Comparison of ENCODE assay signal across 18 mouse cellular contexts in genomic region chr12:112300125-112300524, GRCm38 (mm10).
DNase-seq lines count a peak whose midpoint lies in the region; ATAC-seq and TF ChIP-seq lines count a peak whose summit lies in the region.
"Had no signal": no experiment of that assay in that cellular context is flagged by ENCODE, and none has a peak within 500 bp of the region (broad histone marks: within the 10 kb centered on the region; RNA-seq: fewer than 3 reads in every experiment).

No protein-coding gene starts in this region.

- 0 out of 2 replicates have a peak, but pooled peaks have one; percentile 7 for ATAC-seq in hindbrain, embryonic 14.5 days (ENCODE audit: low FRiP score)
- ATAC-seq in hindbrain, postnatal 0 days: no peak
- ATAC-seq in midbrain, embryonic 14.5 days (ENCODE audit: low FRiP score, low TSS enrichment): no peak
- no peak for ATAC-seq in midbrain, embryonic 15.5 days (replicated peaks)
- ATAC-seq: forebrain, embryonic 16.5 days; intestine, embryonic 15.5 days had no signal

- no peak overlapping the region for H3K9ac ChIP-seq in hindbrain, embryonic 14.5 days
- no peak overlapping the region for H3K9ac ChIP-seq in hindbrain, postnatal 0 days (replicated peaks; ENCODE audit: low read length)
- H3K9ac ChIP-seq in midbrain, embryonic 14.5 days (replicated peaks; ENCODE audit: low read length): no peak overlapping the region
- H3K9ac ChIP-seq in midbrain, embryonic 15.5 days: no peak overlapping the region
- H3K9ac ChIP-seq: heart, embryonic 12.5 days; intestine, embryonic 15.5 days; limb, embryonic 15.5 days; midbrain, embryonic 12.5 days had no signal

- no peak overlapping the region for H3K27ac ChIP-seq in hindbrain, embryonic 14.5 days
- no peak overlapping the region for H3K27ac ChIP-seq in hindbrain, postnatal 0 days
- H3K27ac ChIP-seq in midbrain, embryonic 14.5 days (replicated peaks; ENCODE audit: low read depth, low read length): 0 out of 2 replicates have a peak overlapping the region, but pooled peaks have one; percentile 32
- no peak overlapping the region for H3K27ac ChIP-seq in midbrain, embryonic 15.5 days
- H3K27ac ChIP-seq: gastrocnemius, adult 2 months; intestine, embryonic 15.5 days; limb, embryonic 15.5 days had no signal

- no peak overlapping the region for H3K4me3 ChIP-seq in hindbrain, embryonic 14.5 days (replicated peaks; ENCODE audit: low read length)
- no peak overlapping the region for H3K4me3 ChIP-seq in hindbrain, postnatal 0 days (ENCODE audit: low read length)
- no peak overlapping the region for H3K4me3 ChIP-seq in midbrain, embryonic 14.5 days (replicated peaks; ENCODE audit: low read depth, low read length)
- no peak overlapping the region for H3K4me3 ChIP-seq in midbrain, embryonic 15.5 days
- H3K4me3 ChIP-seq: gastrocnemius, adult 2 months; heart, embryonic 12.5 days; intestine, embryonic 15.5 days; limb, embryonic 15.5 days; midbrain, embryonic 12.5 days had no signal

- H3K36me3 ChIP-seq in hindbrain, embryonic 14.5 days (replicated peaks; ENCODE audit: control insufficient read depth, insufficient read depth): no peaks in the 10 kb centered on the region
- H3K36me3 ChIP-seq in hindbrain, postnatal 0 days (ENCODE audit: insufficient read depth, low read length): no peaks in the 10 kb centered on the region
- H3K36me3 ChIP-seq in midbrain, embryonic 14.5 days (ENCODE audit: control insufficient read depth, insufficient read depth, low read length): no peaks in the 10 kb centered on the region
- H3K36me3 ChIP-seq in midbrain, embryonic 15.5 days (replicated peaks): no peaks in the 10 kb centered on the region
- H3K36me3 ChIP-seq: heart, embryonic 12.5 days; intestine, embryonic 15.5 days; limb, embryonic 15.5 days; midbrain, embryonic 12.5 days had no signal

- no peak for TF ChIP-seq CTCF in hindbrain, postnatal 0 days (IDR thresholded peaks at IDR 0.05; ENCODE audit: low read depth)

- DNase-seq in hindbrain, embryonic 14.5 days (ENCODE audit: low spot score): no peak
- no peak for DNase-seq in hindbrain, postnatal 0 days (ENCODE audit: low spot score)
- no peak for DNase-seq in midbrain, embryonic 14.5 days
- DNase-seq in kidney, postnatal 10 days: peak; percentile 61
- no peak for DNase-seq in spleen, postnatal 36 days (ENCODE audit: low spot score in 2 of 2)
- no peak for DNase-seq in layer of hippocampus, adult 8-10 months (ENCODE audit: low spot score in 2 of 2)
- DNase-seq: adrenal gland, postnatal 25 days; embryo, embryonic 11 days; gastrocnemius, adult 2 months; lung, adult 18-20 months; lung, postnatal 4 days; right cerebral cortex, adult 18-20 months had no signal

- no peaks in the 10 kb centered on the region for H3K9me3 ChIP-seq in hindbrain, embryonic 14.5 days (ENCODE audit: control insufficient read depth, low read length)
- H3K9me3 ChIP-seq in hindbrain, postnatal 0 days (ENCODE audit: low read length): no peaks in the 10 kb centered on the region
- no peaks in the 10 kb centered on the region for H3K9me3 ChIP-seq in midbrain, embryonic 14.5 days (ENCODE audit: control insufficient read depth, low read length)
- no peaks in the 10 kb centered on the region for H3K9me3 ChIP-seq in midbrain, embryonic 15.5 days
- H3K9me3 ChIP-seq: heart, embryonic 12.5 days; intestine, embryonic 15.5 days; limb, embryonic 15.5 days; midbrain, embryonic 12.5 days had no signal

- H3K27me3 ChIP-seq in hindbrain, embryonic 14.5 days (ENCODE audit: control insufficient read depth, insufficient read depth, low read length): peaks cover 9% of the 10 kb centered on the region; the same call in 1 of the 2 replicates
- no peaks in the 10 kb centered on the region; the same call in 1 of the 2 replicates for H3K27me3 ChIP-seq in hindbrain, postnatal 0 days (ENCODE audit: insufficient read depth, low read length)
- no peaks in the 10 kb centered on the region for H3K27me3 ChIP-seq in midbrain, embryonic 14.5 days (ENCODE audit: control insufficient read depth, insufficient read depth, low read length)
- H3K27me3 ChIP-seq in midbrain, embryonic 15.5 days (replicated peaks): no peaks in the 10 kb centered on the region

- H3K4me1 ChIP-seq in hindbrain, embryonic 14.5 days (replicated peaks; ENCODE audit: control insufficient read depth, insufficient read depth, low read length): peaks cover 18% of the 10 kb centered on the region
- H3K4me1 ChIP-seq in hindbrain, postnatal 0 days (ENCODE audit: insufficient read depth, low read length): peaks cover 14% of the 10 kb centered on the region
- H3K4me1 ChIP-seq in midbrain, embryonic 14.5 days (ENCODE audit: control insufficient read depth, insufficient read depth, low read length): peaks cover 37% of the 10 kb centered on the region
- H3K4me1 ChIP-seq in midbrain, embryonic 15.5 days: peaks cover 30% of the 10 kb centered on the region
- H3K4me1 ChIP-seq: intestine, embryonic 15.5 days had no signal

- no peak overlapping the region for H3K4me2 ChIP-seq in hindbrain, embryonic 14.5 days (replicated peaks)
- H3K4me2 ChIP-seq in hindbrain, postnatal 0 days (ENCODE audit: low read depth, low read length): no peak overlapping the region
- H3K4me2 ChIP-seq in midbrain, embryonic 14.5 days (ENCODE audit: low read length): no peak overlapping the region
- no peak overlapping the region for H3K4me2 ChIP-seq in midbrain, embryonic 15.5 days
- H3K4me2 ChIP-seq: heart, embryonic 12.5 days; intestine, embryonic 15.5 days; limb, embryonic 15.5 days; midbrain, embryonic 12.5 days had no signal

- WGBS in hindbrain, embryonic 14.5 days: 65% methylated on average over 4 of the region's 4 CpGs
- WGBS in hindbrain, postnatal 0 days: 59% methylated on average over 4 of the region's 4 CpGs
- WGBS in midbrain, embryonic 14.5 days: 78% methylated on average over 4 of the region's 4 CpGs
- WGBS in midbrain, embryonic 15.5 days: 75% methylated on average over 4 of the region's 4 CpGs
